Mouse (Mus musculus): ENCODE data around the gene Ssbp1.

Gene Ssbp1

GRCm38 (mm10) chr6:40465710-40466109, 5.4 kb upstream of the Ssbp1 start:
- DNase-seq (ENCODE audit: low spot score in 2 of 2): no peak

GRCm38 (mm10) chr6:40471720-40472010, 513 bp downstream of the Ssbp1 start:
- DNase-seq (ENCODE audit: low spot score in 2 of 2): no peak

- DNase-seq (ENCODE audit: low spot score in 2 of 2): no peak
Measured at GRCm38 (mm10) chr6:40476132-40476531, 5.0 kb downstream of the Ssbp1 start.

GRCm38 (mm10) chr6:40479705-40480104, 8.6 kb downstream of the Ssbp1 start:
- DNase-seq (ENCODE audit: low spot score in 2 of 2): no peak

GRCm38 (mm10) chr6:40482318-40482717, 11.2 kb downstream of the Ssbp1 start:
- no peak for DNase-seq (ENCODE audit: low spot score in 2 of 2)

- DNase-seq (ENCODE audit: low spot score in 2 of 2): no peak
Measured at GRCm38 (mm10) chr6:40490933-40491332, 19.8 kb downstream of the Ssbp1 start, which contains the start of gene Tas2r137. Gene Tas2r137 (plus strand): TSS chr6:40491233.

- no peak for DNase-seq (ENCODE audit: low spot score in 2 of 2)
Measured at GRCm38 (mm10) chr6:40493229-40493628, 22.1 kb downstream of the Ssbp1 start, which contains the start of gene Tas2r108. Gene Tas2r108 (plus strand): TSS chr6:40493529.

- DNase-seq (ENCODE audit: low spot score in 2 of 2): no peak
Measured at GRCm38 (mm10) chr6:40519408-40519807, 48.3 kb downstream of the Ssbp1 start, which contains the start of gene Prss37. Gene Prss37 (minus strand): TSS chr6:40519508.

Data from left cerebral cortex, adult 9 months (tissue).